Mouse (Mus musculus) heart, postnatal 0 days (tissue): Measurements from ENCODE around the gene Unc13b. TPM values are rescaled to one million over a fixed set of nuclear protein-coding genes. Genes with fewer than 3 reads are reported as not detected.

ENCODE experiments used
- ATAC-seq: fragments of 200-750 bp; cut with Nextera tagmentation; 2 replicates; pipeline ENCODE4 v1.8.0; 2017; ENCODE audit warnings: low read depth, moderate number of reproducible peaks, moderate library complexity; ENCODE audit not compliant: insufficient read depth
- DNase-seq: peaks from one replicate; pipeline ENCODE4 v3.0.0-alpha.2; 2016; ENCODE audit warnings: low spot score
- H3K27ac ChIP-seq: fragments of 300-500 bp; sonication (generic); 2 replicates; pipeline ENCODE4 v1.5.1; 2014; ENCODE audit warnings: low read depth, mild to moderate bottlenecking
- H3K27me3 ChIP-seq: fragments of 300-500 bp; sonication (generic); 2 replicates; pipeline ENCODE4 v1.6.1; 2014; ENCODE audit warnings: low read length, mixed read lengths; ENCODE audit not compliant: control insufficient read depth, insufficient read depth
- H3K36me3 ChIP-seq: fragments of 300-500 bp; sonication (generic); replicated peaks from 2 replicates; pipeline ENCODE4 v1.6.1; 2014; ENCODE audit warnings: low read length, mixed read lengths; ENCODE audit not compliant: control insufficient read depth, insufficient read depth
- H3K4me1 ChIP-seq: fragments of 300-500 bp; sonication (generic); 2 replicates; pipeline ENCODE4 v1.6.1; 2014; ENCODE audit warnings: antibody characterized with exemption; ENCODE audit not compliant: control insufficient read depth, insufficient read depth
- H3K4me2 ChIP-seq: fragments of 300-500 bp; sonication (generic); 2 replicates; pipeline ENCODE4 v1.6.1; 2014; ENCODE audit warnings: low read depth, mild to moderate bottlenecking, low read length, moderate library complexity
- H3K4me3 ChIP-seq: fragments of 300-500 bp; sonication (generic); 2 replicates; pipeline ENCODE4 v1.5.1; 2014; ENCODE audit warnings: low read depth, low read length
- H3K9ac ChIP-seq: fragments of 300-500 bp; sonication (generic); replicated peaks from 2 replicates; pipeline ENCODE4 v1.6.1; 2014; ENCODE audit warnings: low read depth, low read length, mixed read lengths
- H3K9me3 ChIP-seq: fragments of 300-500 bp; sonication (generic); replicated peaks from 2 replicates; pipeline ENCODE4 v1.6.1; 2016; ENCODE audit warnings: low read length; ENCODE audit not compliant: control insufficient read depth
- CTCF ChIP-seq: IDR thresholded peaks from 2 replicates; pipeline ENCODE4 v1.5.1; 2016; ENCODE audit warnings: antibody characterized with exemption, control low read depth, low read depth
- EP300 ChIP-seq: IDR thresholded peaks from 2 replicates; pipeline ENCODE4 v1.6.1; 2016; ENCODE audit warnings: antibody characterized with exemption, low read depth
- WGBS: fragments of 180-500 bp; shearing (Covaris S2); extraction: QIAGEN DNeasy Blood & Tissue Kit; methylation state at CpG from one replicate; pipeline ENCODE4 v1.1.7; 2014; 5-methylcytosine and 5-hydroxymethylcytosine counted together
- polyA plus RNA-seq: library from polyadenylated mRNA; unstranded; fragments of >200 nt; fragmentation: Nextera tagmentation; extraction: Ambion mirVana; gene quantifications from 2 replicates; pipeline ENCODE4 v1.2.1, GENCODE M21; 2015
- total RNA-seq: library from RNA; depleted of rRNA; stranded (reverse); fragments of >200 nt; gene quantifications from 2 replicates; pipeline ENCODE4 v1.2.3, GENCODE M21; 2014; ENCODE audit warnings: low replicate concordance

Unc13b gene
- total and polyA plus RNA-seq, 2 experiments from 2014 or later = 5.4 to 51.8 TPM

- Histone ChIP-seq H3K9me3 (no peaks in the 10 kb centered on the region), H3K36me3 (no peaks in the 10 kb centered on the region), H3K4me1 (no peaks in the 10 kb centered on the region), H3K9ac (no peak overlapping the region), H3K4me3 (no peak overlapping the region), H3K27me3 (no peaks in the 10 kb centered on the region), H3K27ac (no peak overlapping the region), H3K4me2 (no peak overlapping the region)
- ATAC-seq (no peak), DNase-seq (no peak)
- TF ChIP-seq EP300 (no peak), CTCF (no peak)
- WGBS = 83% methylated on average over 6 of the region's 6 CpGs
Observed at GRCm38 (mm10) chr4:43233489-43233888, 174.7 kb downstream of the Unc13b start.

- Histone ChIP-seq H3K4me1 (no peaks in the 10 kb centered on the region), H3K27ac (no peak overlapping the region), H3K27me3 (no peaks in the 10 kb centered on the region), H3K4me2 (no peak overlapping the region), H3K9ac (no peak overlapping the region), H3K4me3 (no peak overlapping the region), H3K36me3 (peaks cover 13% of the 10 kb centered on the region; the same call in 1 of the 2 replicates), H3K9me3 (no peaks in the 10 kb centered on the region)
- 90% methylated on average over 9 of the region's 9 CpGs for WGBS
- no peak for DNase-seq
- no peak for ATAC-seq
- TF ChIP-seq CTCF (no peak), EP300 (no peak)
Observed at GRCm38 (mm10) chr4:43236898-43237297, 178.1 kb downstream of the Unc13b start.

- no peak overlapping the region for H3K4me3 ChIP-seq
- DNase-seq = no peak
- no peak overlapping the region for H3K27ac ChIP-seq
- 85% methylated on average over 1 of the region's 1 CpGs for WGBS
- H3K4me1 ChIP-seq = no peaks in the 10 kb centered on the region
- no peaks in the 10 kb centered on the region for H3K27me3 ChIP-seq
- H3K9ac ChIP-seq = no peak overlapping the region
- TF ChIP-seq EP300 (no peak), CTCF (no peak)
- H3K36me3 ChIP-seq = peaks cover 23% of the 10 kb centered on the region; the same call in 1 of the 2 replicates
- H3K9me3 ChIP-seq = no peaks in the 10 kb centered on the region
- no peak overlapping the region for H3K4me2 ChIP-seq
- ATAC-seq = no peak
Observed at GRCm38 (mm10) chr4:43240716-43241115, 182.0 kb downstream of the Unc13b start.

- 49% methylated on average over 2 of the region's 2 CpGs for WGBS
- Histone ChIP-seq H3K4me1 (no peaks in the 10 kb centered on the region), H3K4me2 (no peak overlapping the region), H3K27ac (no peak overlapping the region), H3K9ac (no peak overlapping the region), H3K4me3 (no peak overlapping the region), H3K36me3 (peaks cover 22% of the 10 kb centered on the region; the same call in 1 of the 2 replicates), H3K9me3 (no peaks in the 10 kb centered on the region), H3K27me3 (no peaks in the 10 kb centered on the region)
- TF ChIP-seq CTCF (peak; percentile 37), EP300 (no peak)
- ATAC-seq = no peak
- DNase-seq = no peak
Observed at GRCm38 (mm10) chr4:43244022-43244421, 185.3 kb downstream of the Unc13b start.

GRCm38 (mm10) chr4:43245776-43246175, 187.0 kb downstream of the Unc13b start:
- no peak overlapping the region for H3K9ac ChIP-seq
- no peak overlapping the region for H3K4me3 ChIP-seq
- H3K9me3 ChIP-seq = no peaks in the 10 kb centered on the region
- no peak overlapping the region for H3K27ac ChIP-seq
- no peaks in the 10 kb centered on the region for H3K27me3 ChIP-seq
- ATAC-seq (no peak), DNase-seq (no peak)
- 84% methylated on average over 4 of the region's 4 CpGs for WGBS
- no peaks in the 10 kb centered on the region for H3K4me1 ChIP-seq
- H3K36me3 ChIP-seq = peaks cover 19% of the 10 kb centered on the region; the same call in 1 of the 2 replicates
- TF ChIP-seq CTCF (no peak), EP300 (no peak)
- H3K4me2 ChIP-seq = no peak overlapping the region

- TF ChIP-seq EP300 (no peak), CTCF (no peak)
- DNase-seq (no peak), ATAC-seq (no peak)
- no peaks in the 10 kb centered on the region for H3K27me3 ChIP-seq
- no peak overlapping the region for H3K4me3 ChIP-seq
- H3K27ac ChIP-seq = no peak overlapping the region
- H3K9me3 ChIP-seq = no peaks in the 10 kb centered on the region
- peaks cover 23% of the 10 kb centered on the region; the same call in 1 of the 2 replicates for H3K36me3 ChIP-seq
- no peaks in the 10 kb centered on the region for H3K4me1 ChIP-seq
- H3K4me2 ChIP-seq = no peak overlapping the region
- H3K9ac ChIP-seq = no peak overlapping the region
- WGBS = 60% methylated on average over 7 of the region's 7 CpGs
Observed at GRCm38 (mm10) chr4:43248026-43248425, 189.3 kb downstream of the Unc13b start.
